Mouse (Mus musculus): ENCODE results near the gene Ctnnal1.

DNA sequence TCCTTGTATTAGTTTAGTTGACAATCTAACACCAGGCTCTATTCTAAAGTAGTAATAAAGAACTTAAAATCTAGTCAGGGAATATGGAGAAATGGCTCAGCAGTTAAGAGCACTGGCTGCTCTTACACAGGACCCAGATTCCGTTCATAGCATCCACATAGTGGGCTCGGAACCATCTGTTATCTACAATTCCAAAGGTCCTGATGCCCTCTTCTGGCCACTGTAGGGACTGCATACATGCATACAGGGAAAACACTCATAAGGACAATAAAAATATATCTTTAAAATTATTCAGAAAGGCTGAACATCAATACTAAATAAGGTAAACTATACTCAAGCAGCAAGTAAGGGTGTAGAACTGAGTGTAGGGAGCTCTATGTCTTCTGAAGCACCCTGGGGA is 36.7 kb upstream of the Ctnnal1 start:
- TF ChIP-seq HCFC1 (IDR thresholded peaks at IDR 0.05; ENCODE audit: borderline replicate concordance, insufficient read depth, low read length) (no peak), MAFK (IDR thresholded peaks at IDR 0.05; ENCODE audit: insufficient read depth, low read depth, low read length) (no peak)
